Mouse (Mus musculus): ENCODE data around the gene Hoxb6.

The Hoxb6 gene

GRCm38 (mm10) chr11:96285771-96286738, 6.2 kb upstream of the Hoxb6 start, which contains the start of gene Hoxb7:
Gene Hoxb7 (plus strand): TSS chr11:96286623.
- DNase-seq (ENCODE audit: low spot score): peak; percentile 82

- DNase-seq (ENCODE audit: low spot score): no peak
Measured at GRCm38 (mm10) chr11:96286739-96287385, 5.4 kb upstream of the Hoxb6 start.

GRCm38 (mm10) chr11:96287411-96287810, 4.9 kb upstream of the Hoxb6 start:
- DNase-seq (ENCODE audit: low spot score): no peak

GRCm38 (mm10) chr11:96288455-96289221, 3.6 kb upstream of the Hoxb6 start:
- DNase-seq (ENCODE audit: low spot score): no peak

GRCm38 (mm10) chr11:96289293-96289692, 3.0 kb upstream of the Hoxb6 start:
- no peak for DNase-seq (ENCODE audit: low spot score)

- DNase-seq (ENCODE audit: low spot score): no peak
Measured at GRCm38 (mm10) chr11:96289837-96290236, 2.4 kb upstream of the Hoxb6 start.

GRCm38 (mm10) chr11:96290705-96291355, 1.4 kb upstream of the Hoxb6 start:
- no peak for DNase-seq (ENCODE audit: low spot score)

GRCm38 (mm10) chr11:96292565-96293301, 457 bp downstream of the Hoxb6 start:
- DNase-seq (ENCODE audit: low spot score): no peak

GRCm38 (mm10) chr11:96293302-96293921, 1.1 kb downstream of the Hoxb6 start:
- no peak for DNase-seq (ENCODE audit: low spot score)

GRCm38 (mm10) chr11:96294245-96295091, 2.2 kb downstream of the Hoxb6 start:
- DNase-seq (ENCODE audit: low spot score): peak; percentile 95

GRCm38 (mm10) chr11:96295092-96295835, 3.0 kb downstream of the Hoxb6 start:
- DNase-seq (ENCODE audit: low spot score): no peak

GRCm38 (mm10) chr11:96296997-96297396, 4.7 kb downstream of the Hoxb6 start:
- DNase-seq (ENCODE audit: low spot score): no peak

- no peak for DNase-seq (ENCODE audit: low spot score)
Measured at GRCm38 (mm10) chr11:96297428-96297827, 5.2 kb downstream of the Hoxb6 start.

- DNase-seq (ENCODE audit: low spot score): no peak
Measured at GRCm38 (mm10) chr11:96297968-96298635, 5.8 kb downstream of the Hoxb6 start.

GRCm38 (mm10) chr11:96298895-96299667, 6.8 kb downstream of the Hoxb6 start:
- DNase-seq (ENCODE audit: low spot score): no peak

- no peak for DNase-seq (ENCODE audit: low spot score)
Measured at GRCm38 (mm10) chr11:96299781-96300180, 7.5 kb downstream of the Hoxb6 start.

- no peak for DNase-seq (ENCODE audit: low spot score)
Measured at GRCm38 (mm10) chr11:96300354-96301063, 8.2 kb downstream of the Hoxb6 start.
